Mouse (Mus musculus) embryonic fibroblast, embryonic 13.5 days (primary cell): ENCODE measurements at regions not wholly inside any gene's neighbourhood (a gene's known extent, or its start where the extent isn't known, plus 50 kb on each side); places are given as distances from the start of the nearest gene placed in this dataset.

Experiments used
- CTCF ChIP-seq: IDR thresholded peaks from 2 replicates; pipeline ENCODE4 v1.5.1; 2011; ENCODE audit warnings: mild to moderate bottlenecking, control low read depth, low read length, moderate library complexity, borderline replicate concordance; ENCODE audit not compliant: insufficient read depth
- POLR2A ChIP-seq: IDR thresholded peaks from 2 replicates; pipeline ENCODE4 v1.6.1; 2011; ENCODE audit warnings: low read depth, mild to moderate bottlenecking, control low read depth, low read length, moderate library complexity

DNA sequence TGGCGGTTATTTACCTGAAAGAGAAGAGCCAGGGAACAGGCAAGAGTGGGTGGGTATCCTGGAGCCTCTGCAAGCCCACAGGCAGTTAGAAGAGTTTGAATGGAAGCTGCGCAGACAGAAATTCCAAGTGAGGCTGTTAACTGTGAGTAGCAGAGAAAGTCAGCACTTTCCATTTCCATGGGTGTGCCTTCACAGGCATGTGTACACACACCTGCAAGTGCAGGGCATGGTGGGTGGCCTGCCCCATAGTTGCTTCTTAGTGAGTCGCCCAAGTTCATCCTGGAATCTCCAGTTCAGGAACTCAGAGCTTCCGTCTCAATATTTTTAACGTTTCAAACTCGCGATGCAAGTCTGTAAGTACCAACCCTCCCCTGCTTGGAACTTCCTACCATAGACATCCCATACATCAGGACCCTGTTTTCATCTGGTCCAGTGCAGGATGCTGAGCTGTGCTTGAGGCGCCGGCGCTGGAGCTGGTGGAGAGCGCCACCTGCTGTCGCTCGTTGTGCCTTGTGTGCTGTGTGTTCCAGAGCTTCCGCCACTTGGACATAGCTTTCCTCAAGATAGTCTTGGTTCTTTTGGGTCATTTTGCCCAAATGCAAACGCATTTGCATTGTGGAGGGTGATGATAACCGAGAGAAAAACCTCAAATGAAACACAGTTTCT lies 228.3 kb upstream of the Stac start:
- peak; percentile 99 for TF ChIP-seq CTCF
- no peak for TF ChIP-seq POLR2A
